Mouse (Mus musculus) right cerebral cortex, postnatal 14 days (tissue): ENCODE measurements around the gene Tlr6.

Experiments
- DNase-seq: peaks from one replicate; pipeline ENCODE4 v3.0.0; 2022

The Tlr6 gene

GRCm38 (mm10) chr5:64922891-64923381, 37.0 kb downstream of the Tlr6 start:
- no peak for DNase-seq

GRCm38 (mm10) chr5:64918616-64919597, 41.0 kb downstream of the Tlr6 start:
- no peak for DNase-seq

- DNase-seq: no peak
These were observed 42.2 kb downstream of the Tlr6 start for GRCm38 (mm10) chr5:64917721-64918120.

GRCm38 (mm10) chr5:64917161-64917560, 42.7 kb downstream of the Tlr6 start:
- no peak for DNase-seq

- no peak for DNase-seq
These were observed 51.2 kb downstream of the Tlr6 start for GRCm38 (mm10) chr5:64908585-64909284.

GRCm38 (mm10) chr5:64907906-64908305, 52.0 kb downstream of the Tlr6 start:
- DNase-seq: no peak

GRCm38 (mm10) chr5:64905516-64906271, 54.2 kb downstream of the Tlr6 start:
- no peak for DNase-seq
